Mouse (Mus musculus) liver, adult 2 months (tissue): ENCODE results near the gene Taf5l. TPM values are rescaled to one million over a fixed set of nuclear protein-coding genes. Genes with fewer than 3 reads are reported as not detected.
A peak's percentile ranks its signal among the peaks of the same experiment; 100 is the strongest.
"Not testable (repeated sequence)": the region's sequence is repeated elsewhere in the genome, so short reads cannot be mapped to it uniquely, and the experiment has no call there.

Experiments
- DNase-seq: peaks from one replicate; pipeline ENCODE4 v3.0.0-alpha.2; 2011; ENCODE audit warnings: low read depth, low spot score; ENCODE audit errors: extremely low read depth
- H3K27ac ChIP-seq: fragments of 200-500 bp; replicated peaks from 2 replicates; pipeline ENCODE4 v1.5.1; 2012; ENCODE audit warnings: low read depth, mild to moderate bottlenecking, control low read depth, inconsistent platforms, low read length; ENCODE audit not compliant: insufficient read depth
- H3K27me3 ChIP-seq: fragments of 200-500 bp; 2 replicates; pipeline ENCODE4 v1.6.1; 2012; ENCODE audit warnings: mild to moderate bottlenecking, moderate library complexity, low read length, inconsistent platforms; ENCODE audit not compliant: control insufficient read depth, insufficient read depth
- H3K36me3 ChIP-seq: fragments of 200-500 bp; 2 replicates; pipeline ENCODE4 v1.6.1; 2012; ENCODE audit warnings: low read length, inconsistent platforms; ENCODE audit not compliant: control insufficient read depth, insufficient read depth
- H3K4me1 ChIP-seq: fragments of 200-500 bp; 2 replicates; pipeline ENCODE4 v1.6.1; 2011; ENCODE audit warnings: low read length; ENCODE audit not compliant: control insufficient read depth, insufficient read depth
- H3K4me3 ChIP-seq: fragments of 200-500 bp; 2 replicates; pipeline ENCODE4 v1.5.1; 2011; ENCODE audit warnings: low read depth, mild to moderate bottlenecking, control low read depth, low read length, moderate library complexity; ENCODE audit not compliant: insufficient read depth
- H3K79me2 ChIP-seq: fragments of 200-500 bp; 2 replicates; pipeline ENCODE4 v1.6.1; 2012; ENCODE audit warnings: inconsistent platforms, mild to moderate bottlenecking, low read length, moderate library complexity; ENCODE audit not compliant: control insufficient read depth, insufficient read depth
- H3K9ac ChIP-seq: fragments of 200-500 bp; 2 replicates; pipeline ENCODE4 v1.6.1; 2012; ENCODE audit warnings: low read depth, mild to moderate bottlenecking, control low read depth, inconsistent platforms, low read length
- CTCF ChIP-seq: fragments of 200-500 bp; IDR thresholded peaks from 2 replicates; pipeline ENCODE4 v1.5.1; 2011; ENCODE audit warnings: low read depth, low read length, control low read depth
- POLR2A ChIP-seq: fragments of 200-500 bp; IDR thresholded peaks from 2 replicates; pipeline ENCODE4 v1.6.1; 2011; ENCODE audit warnings: low read length, control low read depth; ENCODE audit not compliant: insufficient read depth; ENCODE audit errors: extremely low read depth
- WGBS: fragments of 180-500 bp; shearing (Covaris S2); methylation state at CpG from one replicate; pipeline ENCODE4 v1.1.7; 2018; 5-methylcytosine and 5-hydroxymethylcytosine counted together
- polyA plus RNA-seq: library from polyadenylated mRNA; depleted of rRNA; stranded (reverse); fragments of >200 nt; gene quantifications from 2 replicates; pipeline ENCODE4 v1.2.3, GENCODE M21; 2012
- total RNA-seq: library from RNA; depleted of rRNA; stranded (reverse); fragments of >200 nt; gene quantifications from 2 replicates; pipeline ENCODE4 v1.2.3, GENCODE M21; 2014

Taf5l gene
- total and polyA plus RNA-seq, 2 experiments = 9.0 to 16.0 TPM

DNA sequence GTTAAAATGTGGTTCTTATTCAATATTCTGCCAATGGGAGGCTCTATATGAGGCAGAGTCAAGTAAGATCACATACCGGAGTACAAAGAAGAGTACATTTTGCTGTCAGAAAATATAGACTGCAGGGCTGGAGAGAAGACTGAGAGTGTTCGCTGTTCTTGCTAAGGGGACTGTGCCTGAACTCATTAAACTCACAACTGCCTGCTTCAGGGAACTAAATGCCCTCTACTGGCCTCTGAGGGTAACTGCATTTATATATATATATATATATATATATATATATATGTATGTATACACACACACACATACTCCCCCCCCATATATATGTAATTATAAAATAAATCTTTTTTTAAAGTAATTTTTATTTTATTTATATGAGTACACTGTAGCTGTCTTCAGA, 54.3 kb downstream of the Taf5l start:
- no peak for DNase-seq
- H3K9ac ChIP-seq = no peak overlapping the region
- peaks cover 28% of the 10 kb centered on the region; the same call in 1 of the 2 replicates for H3K36me3 ChIP-seq
- H3K27me3 ChIP-seq = no peaks in the 10 kb centered on the region
- H3K79me2 ChIP-seq = peaks cover 9% of the 10 kb centered on the region; the same call in 1 of the 2 replicates
- WGBS = 80% methylated on average over 2 of the region's 2 CpGs
- TF ChIP-seq CTCF = no peak
- no peak for TF ChIP-seq POLR2A
- H3K4me1 ChIP-seq = no peaks in the 10 kb centered on the region
- no peak overlapping the region for H3K4me3 ChIP-seq
- no peak overlapping the region for H3K27ac ChIP-seq

DNA sequence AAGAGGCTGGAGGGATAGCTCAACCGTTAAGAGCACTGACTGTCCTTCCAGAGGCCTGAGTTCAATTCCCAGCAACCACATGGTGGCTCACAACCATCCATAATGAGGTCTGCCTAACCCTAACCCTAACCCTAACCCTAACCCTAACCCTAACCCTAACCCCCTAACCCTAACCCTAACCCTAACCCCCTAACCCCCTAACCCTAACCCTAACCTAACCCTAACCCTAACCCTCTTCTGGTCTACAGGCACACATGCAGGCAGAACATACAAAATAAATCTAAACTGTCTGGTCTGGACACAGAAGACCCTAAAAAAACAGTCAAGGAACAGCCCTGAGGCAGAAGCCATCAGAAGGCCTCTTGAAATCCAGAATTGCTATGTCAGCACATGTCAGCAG, 59.8 kb downstream of the Taf5l start:
- Histone ChIP-seq H3K4me1 (peaks cover 4% of the 10 kb centered on the region), H3K4me3 (no peak overlapping the region), H3K27ac (no peak overlapping the region), H3K27me3 (no peaks in the 10 kb centered on the region), H3K9ac (no peak overlapping the region), H3K79me2 (no peaks in the 10 kb centered on the region), H3K36me3 (peaks cover 19% of the 10 kb centered on the region; the same call in 1 of the 2 replicates)
- 79% methylated on average over 1 of the region's 1 CpGs for whole genome bisulfite sequencing
- DNase-seq = no peak
- TF ChIP-seq POLR2A (no peak), CTCF (no peak)

DNA sequence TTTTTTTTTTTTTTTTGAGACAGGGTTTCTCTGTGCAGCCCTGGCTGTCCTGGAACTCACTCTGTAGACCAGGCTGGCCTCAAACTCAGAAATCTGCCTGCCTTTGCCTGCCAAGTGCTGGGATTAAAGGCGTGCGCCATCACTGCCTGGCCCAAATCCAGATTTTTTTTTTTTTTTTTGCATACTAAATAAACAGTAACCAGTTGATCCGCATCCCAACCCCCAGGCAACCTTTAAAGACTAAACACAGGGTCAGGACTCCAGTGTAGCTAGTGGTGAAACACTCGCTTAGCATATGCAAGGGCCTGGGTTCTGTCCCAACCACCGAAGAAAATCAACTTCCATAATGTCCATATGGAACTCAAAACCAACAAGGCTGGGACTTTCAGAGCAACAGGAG, 60.6 kb downstream of the Taf5l start:
- H3K4me1 ChIP-seq, H3K27ac ChIP-seq, H3K9ac ChIP-seq, H3K27me3 ChIP-seq, H3K4me3 ChIP-seq, H3K79me2 ChIP-seq: not testable (repeated sequence)
- peaks cover 19% of the 10 kb centered on the region; the same call in 1 of the 2 replicates for H3K36me3 ChIP-seq
- WGBS = 22% methylated on average over 5 of the region's 5 CpGs
- peak; percentile 83 for DNase-seq

DNA sequence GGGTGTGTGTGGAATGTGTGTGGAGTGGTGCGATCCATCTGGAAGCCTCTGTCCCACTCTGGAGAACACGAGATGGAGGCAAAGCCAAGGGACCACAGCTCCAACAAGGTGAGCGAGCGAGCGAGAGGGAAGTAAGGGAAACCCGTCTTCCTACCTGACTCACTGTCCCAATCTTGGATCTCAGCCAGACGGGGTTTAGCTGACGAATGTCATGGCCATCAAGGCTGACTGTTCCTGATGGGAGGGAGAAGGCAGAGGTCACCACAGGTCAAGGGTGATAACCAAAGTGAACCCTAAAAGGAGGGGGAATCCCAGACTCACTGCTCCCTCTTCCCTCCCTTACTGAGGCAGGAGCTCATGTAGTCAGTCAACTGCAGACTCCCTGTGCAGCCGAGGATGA, 61.1 kb downstream of the Taf5l start:
- no peaks in the 10 kb centered on the region for H3K79me2 ChIP-seq
- peaks cover 4% of the 10 kb centered on the region for H3K4me1 ChIP-seq
- H3K4me3 ChIP-seq = no peak overlapping the region
- no peaks in the 10 kb centered on the region for H3K27me3 ChIP-seq
- no peak for DNase-seq
- TF ChIP-seq CTCF (no peak), POLR2A (no peak)
- 76% methylated on average over 9 of the region's 9 CpGs for WGBS
- H3K36me3 ChIP-seq = peaks cover 21% of the 10 kb centered on the region; the same call in 1 of the 2 replicates
- no peak overlapping the region for H3K27ac ChIP-seq
- no peak overlapping the region for H3K9ac ChIP-seq

DNA sequence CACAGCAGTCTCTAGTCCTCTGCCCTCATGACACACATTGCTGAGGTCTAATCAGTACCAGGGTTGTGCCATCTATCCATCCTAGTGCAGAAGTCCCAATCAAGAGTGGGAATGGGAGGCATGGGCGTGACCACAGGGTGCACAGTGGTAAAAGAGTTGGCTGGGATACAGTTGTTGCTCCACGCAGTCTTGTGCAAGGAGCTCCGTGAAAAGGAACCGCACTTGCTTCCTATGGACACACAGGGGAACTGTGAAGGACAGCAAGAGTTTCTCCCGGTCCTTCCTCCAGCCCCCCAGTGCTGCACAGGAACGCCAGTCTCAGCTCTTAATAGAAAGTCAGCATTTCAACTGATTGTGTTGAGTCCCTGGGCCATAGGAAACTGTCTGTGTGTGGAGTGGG, 61.7 kb downstream of the Taf5l start:
- no peak overlapping the region for H3K27ac ChIP-seq
- peaks cover 4% of the 10 kb centered on the region for H3K4me1 ChIP-seq
- WGBS = 82% methylated on average over 6 of the region's 6 CpGs
- no peak for DNase-seq
- TF ChIP-seq POLR2A (no peak), CTCF (no peak)
- H3K79me2 ChIP-seq = no peaks in the 10 kb centered on the region
- H3K4me3 ChIP-seq = no peak overlapping the region
- no peak overlapping the region for H3K9ac ChIP-seq
- H3K27me3 ChIP-seq = no peaks in the 10 kb centered on the region
- H3K36me3 ChIP-seq = peaks cover 19% of the 10 kb centered on the region; the same call in 1 of the 2 replicates

DNA sequence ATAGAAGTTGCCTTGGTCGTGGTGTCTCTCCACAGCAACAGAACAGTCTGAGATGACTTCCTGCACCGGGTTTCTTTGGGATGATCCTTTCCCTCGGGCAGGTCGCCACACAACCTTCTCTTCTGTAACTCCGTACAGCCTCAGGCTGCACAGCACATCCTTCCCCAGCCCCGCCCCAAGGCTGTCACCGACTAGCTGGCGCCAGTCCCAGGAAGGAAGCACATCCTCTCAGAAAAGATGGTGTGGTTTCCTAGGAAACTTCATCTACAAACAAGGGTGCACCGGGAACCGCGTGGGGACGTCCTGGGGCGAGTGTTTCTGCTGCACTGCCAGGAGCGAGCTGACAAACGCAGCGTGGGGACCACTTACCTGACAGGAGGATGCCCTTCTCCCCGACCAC, 63.1 kb downstream of the Taf5l start:
- H3K27me3 ChIP-seq = no peaks in the 10 kb centered on the region
- TF ChIP-seq CTCF = no peak
- no peak for TF ChIP-seq POLR2A
- H3K36me3 ChIP-seq = peaks cover 19% of the 10 kb centered on the region; the same call in 1 of the 2 replicates
- DNase-seq = no peak
- H3K4me1 ChIP-seq = peaks cover 4% of the 10 kb centered on the region
- no peak overlapping the region for H3K27ac ChIP-seq
- WGBS = 75% methylated on average over 17 of the region's 17 CpGs
- H3K79me2 ChIP-seq = no peaks in the 10 kb centered on the region
- no peak overlapping the region for H3K9ac ChIP-seq
- H3K4me3 ChIP-seq = no peak overlapping the region
